Mouse (Mus musculus) ES-Bruce4 (cell line): ENCODE measurements around the gene Prrc2a.

ENCODE experiments used
- CTCF ChIP-seq: IDR thresholded peaks from one replicate; pipeline ENCODE4 v1.8.1; 2011; ENCODE audit warnings: low read depth, low read length
- POLR2A ChIP-seq: IDR thresholded peaks from one replicate; pipeline ENCODE4 v1.8.1; 2011; ENCODE audit warnings: low read length; ENCODE audit not compliant: insufficient read depth

- TF ChIP-seq CTCF = no peak
- TF ChIP-seq POLR2A = no peak
Observed at GRCm38 (mm10) chr17:35161421-35161820, 3.3 kb downstream of the Prrc2a start.
